Mouse (Mus musculus): ENCODE data around the gene Wfdc13.

Wfdc13 gene

DNA sequence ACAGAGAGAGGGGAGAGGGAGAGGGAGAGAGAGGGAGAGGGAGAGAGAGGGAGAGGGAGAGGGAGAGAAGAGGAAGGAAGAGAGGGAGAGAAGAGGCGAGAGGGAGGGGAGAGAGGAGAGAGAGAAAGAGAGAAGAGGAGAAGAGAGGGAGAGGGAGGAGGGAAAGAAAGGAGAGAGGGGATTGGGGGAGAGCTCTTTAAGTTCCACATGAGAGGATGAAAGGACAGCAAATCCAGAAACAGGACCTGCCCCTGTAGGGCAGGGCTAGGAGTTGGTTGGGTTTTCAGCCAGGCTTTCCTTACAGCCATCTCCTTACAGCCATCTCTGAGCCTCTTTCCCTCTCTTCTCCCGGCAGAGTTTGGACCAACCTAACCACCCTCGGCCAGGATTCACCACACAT, at the start of gene Wfdc13:
Gene Wfdc13, plus strand, starts transcription at position 301 of the 400 bp plus-strand sequence.
- no peak for DNase-seq (ENCODE audit: low spot score in 2 of 2)

DNA sequence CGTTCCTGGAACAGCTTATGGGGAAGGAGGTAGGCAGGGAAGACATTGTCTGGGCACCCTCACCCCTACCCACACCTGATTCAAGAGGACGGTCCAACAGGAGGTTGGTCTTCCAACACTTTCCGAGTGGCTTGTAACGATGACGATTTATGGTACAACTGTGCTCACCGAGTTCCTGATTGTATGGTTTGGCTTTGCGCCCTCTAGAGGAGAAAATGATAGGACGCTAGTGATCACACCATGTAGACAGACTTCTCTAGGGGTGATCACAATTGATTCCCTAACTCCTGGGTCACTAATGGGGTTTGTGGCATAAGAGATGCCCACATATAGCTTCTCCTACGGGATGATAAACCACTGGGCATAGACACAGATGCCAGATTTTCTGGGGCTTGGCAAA, 49.6 kb upstream of the Wfdc13 start:
- no peak for DNase-seq (ENCODE audit: low spot score in 2 of 2)

DNA sequence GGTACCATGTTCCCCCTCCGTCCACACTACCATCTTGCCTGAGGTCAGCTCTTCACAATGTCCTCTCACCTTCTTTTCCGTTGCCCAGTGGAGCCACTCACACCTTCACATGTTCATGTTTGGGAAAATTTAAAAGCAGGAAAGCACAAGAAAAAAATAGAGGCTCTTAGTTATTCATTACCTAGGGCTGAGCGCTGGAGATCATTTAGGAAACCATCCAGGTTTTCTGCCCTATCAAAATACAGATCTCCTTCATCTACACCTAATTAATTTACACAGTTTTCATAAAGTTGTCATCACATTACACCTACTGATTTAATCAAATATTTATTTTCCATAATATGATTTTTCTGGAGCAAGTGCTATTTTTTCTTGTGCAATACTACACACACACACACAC, 46.2 kb upstream of the Wfdc13 start, which contains the start of gene Wfdc16:
Gene Wfdc16, minus strand, starts transcription at position 101 of the 400 bp plus-strand sequence.
- no peak for DNase-seq (ENCODE audit: low spot score in 2 of 2)

DNA sequence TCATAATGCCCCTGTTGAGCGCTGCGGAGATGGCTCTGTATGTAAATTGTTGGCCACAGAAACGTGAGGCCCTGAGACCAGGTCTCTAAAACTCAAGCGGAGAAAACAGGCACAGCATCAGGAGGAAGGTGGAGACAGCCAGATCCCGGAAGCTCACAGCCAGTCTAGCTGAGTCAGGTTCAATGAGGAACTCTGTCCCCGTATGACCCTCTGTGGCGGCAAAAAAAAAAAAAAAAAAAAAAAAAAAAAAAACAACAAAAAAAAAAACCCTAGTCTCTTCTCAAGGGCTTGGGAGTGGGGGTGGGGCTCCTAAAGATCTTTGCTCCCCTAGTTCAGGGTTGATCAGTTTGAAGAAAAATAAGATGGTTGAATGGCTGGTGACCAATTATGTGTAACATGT, 43.8 kb upstream of the Wfdc13 start:
- no peak for DNase-seq (ENCODE audit: low spot score in 2 of 2)

DNA sequence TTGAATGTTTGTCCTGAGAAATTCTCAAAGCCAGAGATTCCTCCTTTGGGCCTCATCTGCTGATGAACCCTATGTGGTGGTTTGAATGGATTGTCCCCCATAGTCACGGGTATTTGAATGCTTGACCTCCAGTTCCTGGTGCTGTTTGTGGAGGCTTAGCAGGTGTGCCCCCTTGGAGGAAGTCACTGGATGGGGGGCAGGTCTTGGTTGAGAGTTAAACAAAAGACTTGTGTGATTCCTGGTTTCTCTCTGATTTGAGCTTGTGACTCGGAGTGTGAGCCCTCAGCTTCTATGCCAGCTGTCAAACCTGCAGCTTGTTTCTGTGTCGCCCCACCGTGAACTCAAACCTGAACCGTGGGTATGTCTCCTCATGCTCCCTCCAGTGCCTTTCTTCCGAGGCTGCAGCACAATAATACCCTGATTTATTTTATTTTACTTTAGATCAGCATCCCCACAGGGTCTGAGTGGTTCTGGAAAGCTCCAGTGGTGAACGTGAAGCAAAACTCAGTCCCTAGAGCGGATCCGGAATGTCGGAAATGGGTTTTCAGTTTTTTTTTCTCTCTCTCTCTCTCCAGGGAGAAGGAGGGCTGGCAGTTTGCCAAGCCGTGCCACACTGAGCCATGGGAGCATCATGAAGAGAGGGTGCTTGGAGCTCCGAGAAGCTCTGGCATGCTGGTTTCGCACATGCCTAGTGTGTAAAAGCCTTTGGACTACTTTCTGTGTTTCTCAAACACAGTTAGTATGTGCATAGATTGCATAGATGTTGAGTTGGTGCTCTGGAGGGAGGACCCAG, 42.8 kb upstream of the Wfdc13 start:
- no peak for DNase-seq (ENCODE audit: low spot score in 2 of 2)

DNA sequence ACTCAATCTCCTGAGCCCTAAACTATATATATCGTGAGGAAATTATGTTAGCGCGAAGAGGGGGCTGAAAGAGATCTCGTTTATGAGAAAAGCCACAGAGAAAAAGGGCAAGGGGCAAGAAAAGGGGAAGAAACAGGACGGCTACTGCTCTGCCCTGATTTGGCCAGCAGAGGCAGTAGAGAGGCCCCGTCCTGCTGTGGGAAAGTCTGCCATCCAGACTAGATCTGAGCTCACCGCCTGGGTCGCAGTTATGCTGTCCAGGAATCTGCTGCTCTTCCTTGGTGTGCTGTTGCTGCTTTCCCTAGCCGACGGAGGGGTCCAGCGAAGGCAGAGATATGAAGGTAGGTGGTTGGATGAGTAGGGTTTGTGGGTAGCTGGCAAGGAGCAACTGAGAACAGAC, 29.0 kb upstream of the Wfdc13 start, which contains the start of gene Wfdc10:
Gene Wfdc10, plus strand, starts transcription at position 189 of the 400 bp plus-strand sequence.
- DNase-seq (ENCODE audit: low spot score in 2 of 2): peak in 1 of 2 experiments; percentile 37

DNA sequence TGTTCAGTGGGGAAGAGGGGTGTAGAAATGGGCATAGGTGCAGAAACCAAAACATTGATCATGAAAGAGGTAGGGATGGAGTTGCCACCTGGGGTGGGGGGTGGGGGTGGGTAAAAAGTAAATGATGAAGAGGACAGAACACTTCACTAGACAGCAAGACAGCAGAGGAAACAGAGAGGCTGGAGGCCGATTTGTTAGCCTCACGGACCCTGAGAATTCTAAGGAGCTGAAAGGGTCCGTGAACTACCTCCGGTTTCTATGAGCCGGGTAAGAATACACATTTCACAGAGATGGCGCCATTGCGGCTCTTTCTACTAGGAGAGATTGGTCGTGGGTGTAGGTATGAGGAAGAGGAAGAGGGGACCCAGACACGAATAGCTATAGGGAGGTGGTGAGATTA, 28.4 kb upstream of the Wfdc13 start, which contains the start of gene Wfdc9:
Gene Wfdc9, minus strand, starts transcription at position 101 of the 400 bp plus-strand sequence.
- DNase-seq (ENCODE audit: low spot score in 2 of 2): no peak

DNA sequence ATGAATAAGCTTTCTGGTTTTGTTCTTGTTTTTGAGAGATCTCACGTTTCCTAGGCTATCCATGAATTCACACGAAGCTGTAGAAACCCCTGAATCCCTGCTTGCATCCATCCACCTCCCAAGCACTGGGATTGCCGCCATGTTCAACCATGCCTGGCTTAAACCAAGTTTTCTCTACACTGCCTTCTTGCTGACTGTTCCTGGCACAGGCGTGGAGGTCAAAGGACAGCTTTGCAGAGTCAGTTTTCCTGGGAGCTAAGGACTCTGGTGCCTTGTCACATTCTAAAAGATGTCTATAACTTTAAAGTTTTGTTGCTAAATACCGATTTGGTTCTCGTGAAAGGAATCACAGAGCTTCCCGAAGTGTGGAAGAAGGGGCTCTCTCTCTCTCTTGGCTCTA, 20.1 kb upstream of the Wfdc13 start:
- no peak for DNase-seq (ENCODE audit: low spot score in 2 of 2)

DNA sequence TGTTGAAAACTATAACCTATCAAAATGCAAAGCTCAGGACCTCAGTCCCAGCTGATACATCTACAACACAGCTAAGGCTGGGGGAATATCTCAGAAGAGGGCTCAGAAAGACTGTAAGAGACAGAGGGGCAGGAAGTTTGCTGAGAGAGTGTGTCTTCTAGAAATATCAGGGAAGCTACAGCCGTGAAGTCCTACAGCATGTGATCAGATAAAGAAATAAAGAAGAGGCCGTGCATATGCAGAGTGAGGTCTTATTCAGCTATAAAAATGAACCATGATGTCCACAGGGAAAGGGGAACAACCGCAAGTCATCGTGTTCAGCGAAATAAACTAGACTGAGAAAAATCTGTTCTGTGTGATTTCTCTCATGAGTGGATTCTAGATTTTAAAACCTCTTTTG, 14.6 kb upstream of the Wfdc13 start:
- no peak for DNase-seq (ENCODE audit: low spot score in 2 of 2)

DNA sequence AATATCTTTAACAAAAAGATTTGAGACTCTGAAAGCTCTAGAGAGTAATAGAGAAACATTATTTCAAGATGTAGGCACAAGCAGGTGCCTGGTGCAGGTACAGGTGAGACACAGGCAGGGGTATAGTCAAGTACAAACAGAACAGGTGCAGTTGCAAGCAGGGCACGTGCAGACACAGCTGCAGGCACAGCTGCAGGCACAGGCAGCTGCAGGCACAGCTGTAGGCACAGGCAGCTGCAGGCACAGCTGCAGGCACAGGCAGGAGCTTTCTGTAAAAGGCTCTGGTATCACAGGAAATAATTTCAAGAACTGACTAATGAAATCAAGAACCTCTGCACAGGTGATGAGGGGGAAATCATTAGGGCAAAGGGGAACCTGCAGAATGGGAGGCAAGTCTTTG, 14.0 kb upstream of the Wfdc13 start:
- DNase-seq (ENCODE audit: low spot score in 2 of 2): no peak

DNA sequence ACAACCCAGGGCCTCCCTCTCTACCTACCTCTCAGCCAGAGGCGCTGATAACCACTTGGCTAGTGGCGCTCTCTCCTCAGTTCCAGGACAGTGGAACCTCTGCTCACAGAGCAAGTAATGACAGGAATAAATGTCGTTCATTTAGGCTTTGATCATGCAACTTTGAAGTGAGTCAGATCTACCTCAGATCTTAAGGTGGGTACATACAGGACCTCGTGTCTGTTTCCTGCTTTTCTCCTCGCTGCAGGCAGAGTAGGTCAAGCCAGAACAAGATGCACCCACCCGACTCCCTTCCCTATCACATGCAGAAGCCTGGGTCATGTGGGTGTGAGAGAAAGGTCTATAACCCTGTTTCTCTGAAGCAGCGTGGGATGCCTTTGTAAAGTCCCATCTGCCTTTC, 10.9 kb upstream of the Wfdc13 start, which contains the start of gene Wfdc11:
Gene Wfdc11, minus strand, starts transcription at position 101 of the 400 bp plus-strand sequence.
- DNase-seq (ENCODE audit: low spot score in 2 of 2): no peak

DNA sequence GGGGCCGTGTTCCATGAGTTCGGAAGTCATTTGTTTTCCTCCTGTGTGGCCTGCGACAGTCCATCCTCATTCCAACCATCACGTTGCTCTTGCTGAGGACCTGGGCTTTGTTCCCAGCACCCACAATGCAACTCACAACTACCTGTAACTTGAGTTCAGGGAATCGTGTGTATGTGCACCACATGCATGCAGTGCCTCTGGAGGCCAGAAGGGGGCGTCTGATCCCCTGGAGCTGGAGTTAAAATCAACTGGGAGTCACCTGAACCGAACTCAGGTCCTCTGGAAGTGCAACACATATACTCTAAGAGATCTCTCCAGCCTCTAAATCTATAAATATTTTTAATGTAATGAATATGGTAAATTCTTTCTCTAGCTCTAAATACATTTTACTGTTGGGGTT, 8.8 kb upstream of the Wfdc13 start:
- no peak for DNase-seq (ENCODE audit: low spot score in 2 of 2)

DNA sequence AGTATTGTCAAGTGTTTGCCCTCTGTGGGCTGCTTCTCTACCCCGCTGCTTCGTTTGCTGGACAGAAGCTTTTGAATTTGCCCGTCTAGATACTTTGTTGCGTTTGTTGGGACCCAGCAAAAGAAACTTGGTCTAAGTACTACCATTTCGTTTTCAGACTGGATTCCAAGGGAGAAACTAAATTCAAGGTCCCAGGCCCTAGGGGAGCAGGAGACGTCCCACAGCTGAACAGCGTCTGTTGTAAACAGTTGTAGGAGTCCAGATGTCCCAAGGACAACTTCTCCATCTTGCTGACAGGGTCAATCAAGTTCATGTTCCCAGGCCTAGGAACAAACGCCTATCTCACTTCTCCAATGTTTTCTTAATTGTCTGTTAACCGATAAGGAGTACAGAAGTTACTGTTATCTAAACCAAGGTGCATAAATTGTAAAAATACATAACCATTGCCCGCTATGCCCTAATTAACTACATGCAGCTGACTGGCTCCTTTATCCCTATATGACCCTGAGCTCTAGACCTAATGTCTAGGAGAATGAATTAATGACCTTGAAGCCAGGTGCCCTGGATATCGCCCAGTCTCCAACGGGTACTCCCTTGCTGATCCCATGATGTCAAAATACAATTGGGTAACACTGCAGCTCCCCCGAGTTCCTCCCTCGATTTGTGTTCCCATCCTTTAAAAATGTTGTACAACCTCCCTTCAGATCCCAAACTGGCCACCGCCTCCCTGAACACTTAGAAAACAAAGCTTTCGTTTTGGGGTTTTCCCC, 7.8 kb upstream of the Wfdc13 start:
- DNase-seq (ENCODE audit: low spot score in 2 of 2): no peak

DNA sequence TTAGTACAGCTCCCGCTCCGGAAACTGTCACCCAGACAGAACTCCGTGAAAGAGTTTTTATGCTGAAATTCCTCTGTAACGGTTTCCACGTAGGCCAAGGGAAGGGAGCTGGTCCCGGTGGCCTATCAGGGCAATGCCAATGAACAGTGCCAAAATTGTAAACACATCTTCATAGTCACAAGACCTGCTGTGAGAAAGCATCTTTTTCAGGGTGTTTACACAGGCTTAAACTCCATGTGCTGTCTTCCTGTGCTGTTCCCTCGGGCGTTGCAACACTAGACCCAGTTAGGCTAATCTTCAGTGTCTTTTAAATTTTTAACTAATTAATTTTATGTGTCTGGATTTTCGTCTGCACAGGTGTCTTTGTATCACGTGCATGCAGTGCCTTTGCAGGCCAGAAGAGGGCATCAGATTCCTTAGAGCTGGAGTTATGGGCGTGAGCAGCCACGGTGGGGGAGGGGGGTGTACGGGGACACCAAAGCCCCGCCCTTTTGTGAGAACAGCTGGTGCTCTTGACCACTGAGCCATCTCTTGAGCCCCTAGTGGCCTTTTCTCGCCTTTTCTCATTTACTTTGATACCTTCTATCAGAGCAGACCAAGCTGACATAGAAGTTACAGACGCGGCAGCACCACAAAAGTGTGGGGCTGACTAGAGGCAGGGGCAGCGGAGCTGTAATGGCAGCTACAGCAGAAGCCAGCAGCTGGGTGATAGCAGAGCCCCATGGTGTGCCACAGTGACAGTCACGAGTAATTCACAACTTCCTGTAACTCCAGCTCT, 5.9 kb upstream of the Wfdc13 start:
- peak; percentile 56 to 72 for DNase-seq (ENCODE audit: low spot score in 2 of 2)

DNA sequence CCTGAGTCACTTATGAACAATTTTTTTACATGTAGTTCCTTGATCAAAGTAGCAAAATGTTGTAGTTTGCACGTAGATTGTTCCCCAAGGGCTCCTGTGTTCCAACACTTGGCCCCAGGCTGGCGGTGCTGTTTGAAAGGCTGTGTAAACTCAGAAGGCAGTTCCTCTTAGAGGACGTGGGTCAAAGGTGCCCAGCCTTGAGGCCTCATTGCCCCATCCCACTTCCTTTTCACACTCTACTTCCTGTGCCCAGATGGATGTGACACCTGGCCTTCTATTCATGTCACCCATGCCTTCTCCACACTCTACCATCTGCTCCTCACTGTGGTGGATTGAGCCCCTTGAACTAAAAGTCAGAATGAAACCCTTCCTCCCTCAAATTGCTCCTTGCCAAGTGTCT, 5.0 kb upstream of the Wfdc13 start:
- DNase-seq (ENCODE audit: low spot score in 2 of 2): no peak

DNA sequence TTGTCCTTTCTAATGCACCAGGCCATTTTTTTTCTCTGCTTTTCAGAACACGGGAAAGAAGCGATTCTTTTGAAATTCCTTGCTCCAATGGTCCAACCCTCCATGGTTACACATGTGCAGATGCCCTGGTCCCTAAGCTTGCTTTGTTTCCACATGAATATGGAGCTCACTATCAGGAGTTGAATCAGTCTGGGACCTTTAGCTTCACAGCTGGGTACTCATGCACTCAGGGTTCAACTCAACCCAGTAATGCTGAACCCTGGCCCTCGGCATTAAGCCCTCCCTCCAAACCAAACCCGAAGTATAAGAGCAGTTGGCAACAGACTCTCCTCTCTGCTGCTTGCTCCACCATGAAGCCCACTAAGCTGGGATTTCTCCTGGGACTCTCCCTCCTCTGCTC, 13.3 kb downstream of the Wfdc13 start, which contains the start of gene Spint4:
Gene Spint4, plus strand, starts transcription at position 301 of the 400 bp plus-strand sequence.
- no peak for DNase-seq (ENCODE audit: low spot score in 2 of 2)

DNA sequence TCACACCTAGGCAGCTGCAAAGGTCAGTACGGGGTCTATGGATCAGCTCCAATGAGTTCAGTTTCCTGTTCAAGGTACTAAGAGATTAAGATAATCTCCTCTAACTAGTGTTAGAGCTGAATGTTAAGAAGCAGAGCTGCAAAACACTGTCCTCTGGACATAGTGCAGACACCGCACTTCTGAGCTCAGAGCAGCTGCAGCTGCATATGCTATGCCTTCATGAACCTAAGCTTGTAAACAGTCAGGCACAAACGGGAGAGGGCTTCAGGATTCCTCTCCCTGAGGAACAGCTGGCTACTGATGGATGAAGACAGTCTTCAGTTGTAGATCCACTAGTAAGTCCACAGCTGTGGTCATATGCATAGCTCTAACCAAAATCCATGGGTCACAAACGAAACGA, 16.1 kb downstream of the Wfdc13 start:
- DNase-seq (ENCODE audit: low spot score in 2 of 2): no peak

DNA sequence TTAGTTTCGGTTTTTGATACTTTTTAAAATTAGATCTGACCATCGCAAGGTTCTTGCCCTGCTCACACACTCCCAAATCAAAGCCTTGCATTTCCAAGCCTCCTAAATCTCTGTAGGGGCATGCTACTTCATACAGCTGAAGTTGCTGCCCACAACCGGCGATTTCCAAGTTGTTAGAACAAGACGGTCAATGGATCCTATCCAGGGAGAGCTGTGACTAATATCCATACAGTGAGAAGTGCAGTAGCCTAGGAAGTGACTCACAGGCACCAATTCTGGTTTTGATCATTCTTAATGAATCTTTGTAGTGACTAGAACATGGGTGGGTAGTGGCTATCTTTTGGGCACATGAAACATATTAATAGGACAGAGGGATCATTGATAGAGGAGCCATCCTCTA, 16.9 kb downstream of the Wfdc13 start:
- DNase-seq (ENCODE audit: low spot score in 2 of 2): no peak

DNA sequence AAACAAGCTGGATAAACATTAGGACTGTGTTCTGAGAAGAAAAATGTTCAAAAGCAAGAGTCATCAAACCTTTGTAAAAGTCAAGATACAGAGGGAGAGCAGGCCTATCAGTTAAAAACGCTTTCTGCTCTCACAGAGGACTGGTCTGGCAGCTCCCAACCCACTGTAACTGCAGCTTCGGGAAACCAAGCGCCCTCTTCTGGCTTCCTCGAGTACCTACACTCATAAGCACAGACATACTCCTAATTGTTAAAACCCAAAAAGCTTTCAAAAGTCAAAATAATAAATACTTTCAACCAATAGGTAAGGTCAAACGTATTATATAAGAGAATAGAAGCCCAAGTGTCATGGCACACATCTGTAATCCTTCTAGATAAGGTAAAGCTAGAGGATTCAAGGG, 19.3 kb downstream of the Wfdc13 start:
- DNase-seq (ENCODE audit: low spot score in 2 of 2): no peak

DNA sequence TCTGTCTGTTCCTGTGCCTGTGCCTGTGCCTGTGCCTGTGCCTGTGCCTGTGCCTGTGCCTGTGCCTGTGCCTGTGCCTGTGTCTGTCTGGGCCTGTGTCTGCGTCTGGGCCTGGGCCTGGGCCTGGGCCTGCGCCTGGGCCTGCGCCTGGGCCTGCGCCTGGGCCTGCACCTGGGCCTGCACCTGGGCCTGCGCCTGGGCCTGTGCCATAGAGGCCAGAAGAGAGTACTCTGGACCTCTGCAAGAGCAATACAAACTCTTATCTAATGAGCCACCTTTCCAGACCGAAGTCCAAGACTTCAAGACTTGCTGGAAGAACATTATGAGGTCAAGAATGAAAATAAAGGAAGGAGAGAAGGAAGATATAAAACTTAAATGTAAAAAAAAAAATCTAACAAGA, 20.4 kb downstream of the Wfdc13 start:
- DNase-seq (ENCODE audit: low spot score in 2 of 2): no peak

DNA sequence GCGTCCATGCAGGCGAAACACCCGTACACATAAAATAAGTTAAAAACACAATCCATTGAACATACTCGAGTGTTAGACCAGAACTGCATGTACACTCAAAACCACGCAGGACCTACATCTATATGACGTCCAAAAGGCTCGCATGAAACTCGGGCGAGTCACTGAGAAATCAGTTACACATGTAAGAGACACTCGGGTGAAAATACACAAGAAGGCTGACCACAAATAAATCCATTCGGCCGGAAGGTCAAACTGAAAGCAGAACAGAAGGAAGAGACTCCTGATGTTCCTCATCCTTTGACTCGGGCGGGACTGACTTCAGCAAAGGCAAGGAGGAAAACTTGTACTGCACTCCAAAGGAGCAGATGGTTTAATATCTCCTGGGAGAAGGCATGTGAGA, 21.1 kb downstream of the Wfdc13 start:
- DNase-seq (ENCODE audit: low spot score in 2 of 2): no peak

DNA sequence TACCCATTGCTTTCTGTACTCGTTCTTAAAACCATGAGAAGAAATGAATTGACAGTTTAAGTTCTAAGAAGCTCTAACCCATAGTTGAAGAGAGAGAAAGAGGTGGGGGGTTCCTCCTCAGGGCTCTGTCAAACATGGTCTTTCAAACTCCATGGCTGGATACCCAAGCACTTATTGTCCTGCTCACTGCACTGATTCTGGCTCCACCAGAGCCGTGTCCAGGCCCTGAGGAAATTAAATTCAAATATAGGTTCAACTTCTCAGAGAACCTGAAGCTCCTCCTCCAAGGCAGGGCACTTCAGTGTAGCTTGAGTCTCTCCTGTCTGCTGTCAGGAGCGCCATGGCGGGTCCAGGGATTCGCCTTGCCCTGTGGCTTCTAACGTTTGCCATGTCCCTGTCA, 30.1 kb downstream of the Wfdc13 start, which contains the start of gene Spint5:
Gene Spint5, plus strand, starts transcription at position 301 of the 400 bp plus-strand sequence.
- DNase-seq (ENCODE audit: low spot score in 2 of 2): no peak

Data from urinary bladder, postnatal 4 days (tissue).